Mouse (Mus musculus) midbrain, embryonic 14.5 days (tissue): ENCODE measurements around the gene Fastkd5. TPM values are rescaled to one million over a fixed set of nuclear protein-coding genes. Genes with fewer than 3 reads are reported as not detected.

Experiments used
- ATAC-seq: fragments of 200-750 bp; cut with Nextera tagmentation; 2 replicates; pipeline ENCODE4 v1.8.0; 2017; ENCODE audit warnings: moderate number of reproducible peaks, moderate library complexity; ENCODE audit not compliant: low FRiP score, low TSS enrichment
- DNase-seq: peaks from one replicate; pipeline ENCODE4 v3.0.0-alpha.2; 2015
- H3K27ac ChIP-seq: fragments of 300-500 bp; sonication (generic); replicated peaks from 2 replicates; pipeline ENCODE4 v1.5.1; 2014; ENCODE audit warnings: mild to moderate bottlenecking, low read depth, low read length, moderate library complexity
- H3K27me3 ChIP-seq: fragments of 300-500 bp; sonication (generic); 2 replicates; pipeline ENCODE4 v1.6.1; 2014; ENCODE audit warnings: low read length, control low read depth, mixed read lengths; ENCODE audit not compliant: control insufficient read depth, insufficient read depth
- H3K36me3 ChIP-seq: fragments of 300-500 bp; sonication (generic); 2 replicates; pipeline ENCODE4 v1.6.1; 2014; ENCODE audit warnings: low read length, control low read depth; ENCODE audit not compliant: control insufficient read depth, insufficient read depth
- H3K4me1 ChIP-seq: fragments of 300-500 bp; sonication (generic); 2 replicates; pipeline ENCODE4 v1.6.1; 2014; ENCODE audit warnings: mild to moderate bottlenecking, antibody characterized with exemption, low read length, control low read depth; ENCODE audit not compliant: control insufficient read depth, insufficient read depth
- H3K4me2 ChIP-seq: fragments of 300-500 bp; sonication (generic); 2 replicates; pipeline ENCODE4 v1.6.1; 2014; ENCODE audit warnings: mild to moderate bottlenecking, low read length, moderate library complexity
- H3K4me3 ChIP-seq: fragments of 300-500 bp; sonication (generic); replicated peaks from 2 replicates; pipeline ENCODE4 v1.5.1; 2014; ENCODE audit warnings: low read depth, low read length
- H3K9ac ChIP-seq: fragments of 300-500 bp; sonication (generic); replicated peaks from 2 replicates; pipeline ENCODE4 v1.6.1; 2014; ENCODE audit warnings: mild to moderate bottlenecking, low read length, moderate library complexity
- H3K9me3 ChIP-seq: fragments of 300-500 bp; sonication (generic); 2 replicates; pipeline ENCODE4 v1.6.1; 2016; ENCODE audit warnings: low read length, control low read depth, mixed read lengths; ENCODE audit not compliant: control insufficient read depth
- WGBS: fragments of 180-500 bp; shearing (Covaris S2); extraction: QIAGEN DNeasy Blood & Tissue Kit; methylation state at CpG from one replicate; pipeline ENCODE4 v1.1.7; 2014; 5-methylcytosine and 5-hydroxymethylcytosine counted together
- polyA plus RNA-seq: library from polyadenylated mRNA; unstranded; fragments of >200 nt; fragmentation: Nextera tagmentation; extraction: Ambion mirVana; gene quantifications from 2 replicates; pipeline ENCODE4 v1.2.1, GENCODE M21; 2014

The Fastkd5 gene
- polyA plus RNA-seq, 1 experiment from 2014 or later = 13.8 TPM

GRCm38 (mm10) chr2:130629080-130629838 lies 568 bp downstream of the Fastkd5 start:
- Histone ChIP-seq H3K4me1 (peaks cover 7% of the 10 kb centered on the region), H3K27me3 (peaks cover 8% of the 10 kb centered on the region), H3K9me3 (no peaks in the 10 kb centered on the region), H3K4me2 (peak overlapping the region; percentile 94), H3K4me3 (peak overlapping the region; percentile 98), H3K9ac (peak overlapping the region; percentile 87), H3K36me3 (peaks cover 23% of the 10 kb centered on the region), H3K27ac (peak overlapping the region; percentile 64)
- WGBS = 3% methylated on average over 37 of the region's 37 CpGs
- DNase-seq (peak; percentile 18), ATAC-seq (no peak; the same call in 1 of the 2 replicates)

- no peaks in the 10 kb centered on the region for H3K9me3 ChIP-seq
- DNase-seq (no peak), ATAC-seq (no peak)
- WGBS = 62% methylated on average over 3 of the region's 3 CpGs
- no peaks in the 10 kb centered on the region; the same call in 1 of the 2 replicates for H3K27me3 ChIP-seq
- H3K4me1 ChIP-seq = peaks cover 6% of the 10 kb centered on the region
- H3K9ac ChIP-seq = no peak overlapping the region
- H3K4me3 ChIP-seq = peak overlapping the region; percentile 98; the same call in 1 of the 2 replicates
- H3K36me3 ChIP-seq = peaks cover 23% of the 10 kb centered on the region
- H3K4me2 ChIP-seq = peak overlapping the region; percentile 94; the same call in 1 of the 2 replicates
- no peak overlapping the region for H3K27ac ChIP-seq
Measured at GRCm38 (mm10) chr2:130628424-130628823, 1.4 kb downstream of the Fastkd5 start.

GRCm38 (mm10) chr2:130618972-130619371 lies 10.9 kb downstream of the Fastkd5 start:
- no peaks in the 10 kb centered on the region for H3K9me3 ChIP-seq
- no peak for ATAC-seq
- no peak for DNase-seq
- H3K27me3 ChIP-seq = no peaks in the 10 kb centered on the region
- no peak overlapping the region for H3K4me3 ChIP-seq
- H3K4me1 ChIP-seq = no peaks in the 10 kb centered on the region
- no peak overlapping the region for H3K27ac ChIP-seq
- H3K9ac ChIP-seq = no peak overlapping the region
- peaks cover 47% of the 10 kb centered on the region for H3K36me3 ChIP-seq
- H3K4me2 ChIP-seq = no peak overlapping the region
- 96% methylated on average over 7 of the region's 7 CpGs for WGBS

- ATAC-seq (no peak), DNase-seq (peak; percentile 30)
- Histone ChIP-seq H3K4me2 (no peak overlapping the region), H3K27ac (no peak overlapping the region), H3K36me3 (peaks cover 38% of the 10 kb centered on the region), H3K4me1 (no peaks in the 10 kb centered on the region), H3K27me3 (no peaks in the 10 kb centered on the region), H3K9me3 (no peaks in the 10 kb centered on the region), H3K9ac (no peak overlapping the region), H3K4me3 (no peak overlapping the region)
- WGBS = 69% methylated on average over 3 of the region's 3 CpGs
Measured at GRCm38 (mm10) chr2:130613091-130613490, 16.7 kb downstream of the Fastkd5 start.

GRCm38 (mm10) chr2:130602195-130602594 lies 27.6 kb downstream of the Fastkd5 start:
- H3K36me3 ChIP-seq = peaks cover 63% of the 10 kb centered on the region
- 84% methylated on average over 4 of the region's 4 CpGs for WGBS
- no peak for ATAC-seq

GRCm38 (mm10) chr2:130598399-130598798 lies 31.4 kb downstream of the Fastkd5 start:
- no peak overlapping the region for H3K9ac ChIP-seq
- H3K36me3 ChIP-seq = peaks cover 70% of the 10 kb centered on the region
- H3K4me3 ChIP-seq = no peak overlapping the region
- H3K4me2 ChIP-seq = no peak overlapping the region
- ATAC-seq (no peak), DNase-seq (no peak)
- no peaks in the 10 kb centered on the region for H3K9me3 ChIP-seq
- H3K27ac ChIP-seq = no peak overlapping the region
- no peaks in the 10 kb centered on the region for H3K4me1 ChIP-seq
- 73% methylated on average over 3 of the region's 3 CpGs for WGBS
- H3K27me3 ChIP-seq = no peaks in the 10 kb centered on the region

More at GRCm38 (mm10) chr2:130602195-130602594, 27.6 kb downstream of the Fastkd5 start:
- Histone ChIP-seq H3K9ac (no peak overlapping the region), H3K4me3 (no peak overlapping the region), H3K27me3 (no peaks in the 10 kb centered on the region), H3K9me3 (no peaks in the 10 kb centered on the region), H3K27ac (no peak overlapping the region), H3K4me2 (no peak overlapping the region), H3K4me1 (no peaks in the 10 kb centered on the region)
- no peak for DNase-seq

GRCm38 (mm10) chr2:130597601-130598010 lies 32.2 kb downstream of the Fastkd5 start:
- Histone ChIP-seq H3K9me3 (no peaks in the 10 kb centered on the region), H3K4me1 (no peaks in the 10 kb centered on the region), H3K36me3 (peaks cover 64% of the 10 kb centered on the region), H3K4me2 (no peak overlapping the region), H3K27ac (no peak overlapping the region), H3K27me3 (no peaks in the 10 kb centered on the region), H3K9ac (no peak overlapping the region), H3K4me3 (no peak overlapping the region)
- DNase-seq (peak; percentile 74), ATAC-seq (no peak)
- 13% methylated on average over 1 of the region's 1 CpGs for WGBS

- H3K4me3 ChIP-seq = no peak overlapping the region
- 93% methylated on average over 1 of the region's 1 CpGs for WGBS
- H3K4me1 ChIP-seq = no peaks in the 10 kb centered on the region
- H3K9me3 ChIP-seq = no peaks in the 10 kb centered on the region
- H3K36me3 ChIP-seq = peaks cover 56% of the 10 kb centered on the region
- ATAC-seq = no peak
- H3K27me3 ChIP-seq = no peaks in the 10 kb centered on the region
- DNase-seq = no peak
- H3K9ac ChIP-seq = no peak overlapping the region
- no peak overlapping the region for H3K4me2 ChIP-seq
- no peak overlapping the region for H3K27ac ChIP-seq
Measured at GRCm38 (mm10) chr2:130595596-130595995, 34.2 kb downstream of the Fastkd5 start.

GRCm38 (mm10) chr2:130591016-130591415 lies 38.8 kb downstream of the Fastkd5 start:
- no peak for DNase-seq
- no peak overlapping the region for H3K9ac ChIP-seq
- no peak overlapping the region for H3K4me2 ChIP-seq
- WGBS = 95% methylated on average over 2 of the region's 2 CpGs
- no peak overlapping the region for H3K27ac ChIP-seq
- H3K9me3 ChIP-seq = no peaks in the 10 kb centered on the region
- H3K27me3 ChIP-seq = no peaks in the 10 kb centered on the region
- no peak overlapping the region for H3K4me3 ChIP-seq
- ATAC-seq = no peak
- H3K4me1 ChIP-seq = no peaks in the 10 kb centered on the region
- H3K36me3 ChIP-seq = peaks cover 27% of the 10 kb centered on the region
